Mouse (Mus musculus) MEL (cell line): ENCODE results near the gene Cd101.

Source experiments
- CTCF ChIP-seq, 3 experiments: IDR thresholded peaks in 2 of 3; conservative IDR thresholded peaks in 1 of 3; 2 replicates each; pipeline ENCODE4 v1.5.1; 2011 to 2012; ENCODE audit warnings: low read length in 3 of 3, low read depth in 2 of 3, mild to moderate bottlenecking in 2 of 3, improper control_type of control experiment in 1 of 3, inconsistent platforms in 1 of 3, mixed read lengths in 1 of 3, moderate library complexity in 1 of 3; ENCODE audit not compliant: control insufficient read depth in 1 of 3, insufficient read depth in 1 of 3, poor library complexity in 1 of 3, severe bottlenecking in 1 of 3
- MAX ChIP-seq: IDR thresholded peaks from 2 replicates; pipeline ENCODE4 v1.6.1; 2011; ENCODE audit warnings: low read length, improper control_type of control experiment
- MXI1 ChIP-seq: IDR thresholded peaks from 2 replicates; pipeline ENCODE4 v1.6.1; 2011; ENCODE audit warnings: mild to moderate bottlenecking, low read depth, low read length, improper control_type of control experiment
- NELFE ChIP-seq: IDR thresholded peaks from 2 replicates; pipeline ENCODE4 v1.6.1; 2011; ENCODE audit warnings: low read depth, low read length, improper control_type of control experiment
- POLR2A ChIP-seq, 2 experiments: IDR thresholded peaks; 2 replicates each; pipeline ENCODE4 v1.6.1; 2011 to 2012; ENCODE audit warnings: low read length in 2 of 2, mild to moderate bottlenecking in 2 of 2, control low read depth in 1 of 2, improper control_type of control experiment in 1 of 2, low read depth in 1 of 2, moderate library complexity in 1 of 2; ENCODE audit not compliant: control insufficient read depth in 1 of 2, insufficient read depth in 1 of 2, poor library complexity in 1 of 2
- POLR2AphosphoS2 ChIP-seq: IDR thresholded peaks from 2 replicates; pipeline ENCODE4 v1.6.1; 2011; ENCODE audit warnings: low read length, improper control_type of control experiment
- TAL1 ChIP-seq: IDR thresholded peaks from 2 replicates; pipeline ENCODE4 v1.6.1; 2012; ENCODE audit warnings: mild to moderate bottlenecking, inconsistent platforms, low read length, moderate library complexity, mixed read lengths
- UBTF ChIP-seq: IDR thresholded peaks from 2 replicates; pipeline ENCODE4 v1.6.1; 2012; ENCODE audit warnings: low read depth, mild to moderate bottlenecking, inconsistent platforms, low read length, improper control_type of control experiment, moderate library complexity, borderline replicate concordance; ENCODE audit not compliant: insufficient read depth

DNA sequence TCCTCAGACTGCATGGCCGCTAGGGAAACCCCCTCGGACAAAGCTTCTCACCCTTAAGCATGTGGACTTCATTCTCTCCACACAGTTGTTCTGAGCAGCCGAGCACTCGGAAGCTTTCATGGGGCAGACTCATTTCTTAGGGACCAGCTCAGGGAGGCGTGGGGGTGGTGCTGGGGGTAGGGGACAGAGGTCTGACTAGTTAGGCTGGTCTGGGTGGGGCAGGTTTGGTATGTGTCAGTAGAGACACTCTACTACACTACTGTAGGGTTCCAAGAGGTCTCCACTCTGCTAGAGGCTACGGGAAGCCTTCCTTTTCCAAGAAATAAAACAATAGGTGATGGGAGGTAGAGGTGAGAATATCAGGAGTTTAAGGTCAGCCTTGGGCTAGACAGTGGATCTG, 15.3 kb upstream of the Cd101 start:
- TF ChIP-seq MAX (no peak), UBTF (no peak), CTCF (IDR thresholded peaks at IDR 0.05 in 2 of 3, conservative IDR thresholded peaks at IDR 0.05 in 1 of 3; ENCODE audit: control insufficient read depth in 1 of 3, insufficient read depth in 1 of 3, low read depth in 2 of 3, low read length in 3 of 3, poor library complexity in 1 of 3, severe bottlenecking in 1 of 3) (no peak), POLR2A (IDR thresholded peaks at IDR 0.05; ENCODE audit: control insufficient read depth in 1 of 2, insufficient read depth in 1 of 2, low read depth in 1 of 2, low read length in 2 of 2, poor library complexity in 1 of 2) (no peak), MXI1 (no peak), NELFE (no peak), POLR2AphosphoS2 (no peak), TAL1 (no peak)
